Mouse (Mus musculus) CH12.LX (cell line): ENCODE measurements around the gene Apmap. TPM values are rescaled to one million over a fixed set of nuclear protein-coding genes. Genes with fewer than 3 reads are reported as not detected.

Experiments
- DNase-seq: peaks from one replicate; pipeline ENCODE4 v3.0.0-alpha.2; 2013; ENCODE audit errors: extremely low read depth
- H3K27ac ChIP-seq: 2 replicates; pipeline ENCODE4 v1.5.1; 2012; ENCODE audit warnings: low read depth, mild to moderate bottlenecking, control low read depth, moderate library complexity; ENCODE audit not compliant: insufficient read depth
- H3K27me3 ChIP-seq: replicated peaks from 2 replicates; pipeline ENCODE3; 2012; ENCODE audit warnings: inconsistent platforms
- H3K36me3 ChIP-seq, 2 experiments: replicated peaks in 1 of 2; 2 replicates each; pipeline versions ENCODE3 to v1.6.1; 2012; ENCODE audit warnings: inconsistent platforms in 1 of 2, low read length in 1 of 2, mild to moderate bottlenecking in 1 of 2, mixed read lengths in 1 of 2, moderate library complexity in 1 of 2; ENCODE audit not compliant: control insufficient read depth in 1 of 2, insufficient read depth in 1 of 2
- H3K4me1 ChIP-seq, 2 experiments: 2 replicates each; pipeline ENCODE4 v1.6.1; 2012; ENCODE audit warnings: inconsistent platforms in 1 of 2, moderate library complexity in 1 of 2; ENCODE audit not compliant: insufficient read depth in 2 of 2, control insufficient read depth in 1 of 2
- H3K4me2 ChIP-seq: 2 replicates; pipeline ENCODE4 v1.6.1; 2012; ENCODE audit warnings: low read depth, mild to moderate bottlenecking, control low read depth; ENCODE audit not compliant: poor library complexity, insufficient read depth, severe bottlenecking
- H3K4me3 ChIP-seq, 3 experiments: fragments of 150-350 bp in 1 of 3; sonication (generic) in 1 of 3; replicated peaks in 1 of 3; 2 replicates each; pipeline versions ENCODE3 to v1.5.1; 2011 to 2012; ENCODE audit warnings: low read depth in 2 of 3, low read length in 2 of 3, mild to moderate bottlenecking in 2 of 3, moderate library complexity in 2 of 3, control low read depth in 1 of 3, improper control_type of control experiment in 1 of 3, inconsistent platforms in 1 of 3, mixed read lengths in 1 of 3; ENCODE audit not compliant: poor library complexity in 1 of 3
- H3K79me2 ChIP-seq: replicated peaks from 2 replicates; pipeline ENCODE4 v1.6.1; 2012; ENCODE audit warnings: mild to moderate bottlenecking, moderate library complexity; ENCODE audit not compliant: control insufficient read depth, poor library complexity, insufficient read depth, severe bottlenecking; ENCODE audit errors: extremely low read depth
- H3K9ac ChIP-seq: 2 replicates; pipeline ENCODE4 v1.6.1; 2012; ENCODE audit warnings: low read depth, mild to moderate bottlenecking, control low read depth, moderate library complexity; ENCODE audit not compliant: insufficient read depth
- H3K9me3 ChIP-seq: replicated peaks from 2 replicates; pipeline ENCODE3; 2012; ENCODE audit warnings: low read length, inconsistent platforms, mixed read lengths
- CTCF ChIP-seq, 2 experiments: IDR thresholded peaks in 1 of 2; conservative IDR thresholded peaks in 1 of 2; 2 replicates each; pipeline ENCODE4 v1.5.1; 2011 to 2012; ENCODE audit warnings: low read depth in 2 of 2, low read length in 2 of 2, improper control_type of control experiment in 1 of 2, inconsistent platforms in 1 of 2, mild to moderate bottlenecking in 1 of 2, moderate library complexity in 1 of 2
- E2F4 ChIP-seq: IDR thresholded peaks from 2 replicates; pipeline ENCODE4 v1.6.1; 2011; ENCODE audit warnings: low read depth, low read length, improper control_type of control experiment; ENCODE audit not compliant: insufficient replicate concordance
- EP300 ChIP-seq: IDR thresholded peaks from 2 replicates; pipeline ENCODE4 v1.6.1; 2011; ENCODE audit warnings: low read length, improper control_type of control experiment
- HCFC1 ChIP-seq: IDR thresholded peaks from 2 replicates; pipeline ENCODE4 v1.6.1; 2012; ENCODE audit warnings: low read depth, mild to moderate bottlenecking, inconsistent platforms, low read length, improper control_type of control experiment
- JUN ChIP-seq: IDR thresholded peaks from 2 replicates; pipeline ENCODE4 v1.6.1; 2011; ENCODE audit warnings: low read depth, mild to moderate bottlenecking, low read length, improper control_type of control experiment, moderate library complexity; ENCODE audit not compliant: insufficient read depth
- MAFK ChIP-seq: IDR thresholded peaks from 2 replicates; pipeline ENCODE4 v1.6.1; 2011; ENCODE audit warnings: low read length, improper control_type of control experiment; ENCODE audit not compliant: insufficient replicate concordance
- MEF2A ChIP-seq: IDR thresholded peaks from 2 replicates; pipeline ENCODE4 v1.6.1; 2014; ENCODE audit warnings: low read depth, mild to moderate bottlenecking, inconsistent platforms, low read length, improper control_type of control experiment, borderline replicate concordance
- MXI1 ChIP-seq: IDR thresholded peaks from 2 replicates; pipeline ENCODE4 v1.6.1; 2011; ENCODE audit warnings: mild to moderate bottlenecking, low read depth, low read length, improper control_type of control experiment
- MYC ChIP-seq: IDR thresholded peaks from 2 replicates; pipeline ENCODE4 v1.6.1; 2011; ENCODE audit warnings: low read depth, mild to moderate bottlenecking, improper control_type of control experiment, low read length
- PAX5 ChIP-seq: IDR thresholded peaks from 2 replicates; pipeline ENCODE4 v1.6.1; 2012; ENCODE audit warnings: low read length, inconsistent platforms, mixed read lengths
- POLR2AphosphoS2 ChIP-seq: IDR thresholded peaks from 2 replicates; pipeline ENCODE4 v1.6.1; 2011; ENCODE audit warnings: low read depth, low read length, improper control_type of control experiment
- RCOR1 ChIP-seq: conservative IDR thresholded peaks from 2 replicates; pipeline ENCODE4 v1.6.1; 2012; ENCODE audit warnings: low read depth, mild to moderate bottlenecking, inconsistent platforms, low read length, improper control_type of control experiment
- TBP ChIP-seq: conservative IDR thresholded peaks from 2 replicates; pipeline ENCODE4 v1.6.1; 2011; ENCODE audit warnings: low read depth, low read length, improper control_type of control experiment
- USF1 ChIP-seq: IDR thresholded peaks from 2 replicates; pipeline ENCODE4 v1.6.1; 2014; ENCODE audit warnings: low read depth, mild to moderate bottlenecking, inconsistent platforms, low read length, improper control_type of control experiment
- USF2 ChIP-seq: conservative IDR thresholded peaks from 2 replicates; pipeline ENCODE4 v1.6.1; 2011; ENCODE audit warnings: low read depth, low read length, improper control_type of control experiment
- ZC3H11A ChIP-seq: IDR thresholded peaks from 2 replicates; pipeline ENCODE4 v1.6.1; 2012; ENCODE audit warnings: low read depth, mild to moderate bottlenecking, inconsistent platforms, low read length, improper control_type of control experiment
- ZNF384 ChIP-seq: IDR thresholded peaks from 2 replicates; pipeline ENCODE4 v1.6.1; 2012; ENCODE audit warnings: low read depth, low read length, improper control_type of control experiment, inconsistent platforms
- dilution Hi-C: fragments of 300-500 bp; cut with MboI; formaldehyde crosslinking; loops from 2 replicates; pipeline ENCODE4 v1.14.3; 2020; ENCODE audit warnings: low sequenced_read_pairs; ENCODE audit not compliant: extremely low pct_unique_long_range_greater_than_20kb, extremely low pct_ligation_motif_present
- in situ Hi-C: fragments of 300-500 bp; cut with MboI; formaldehyde crosslinking; loops from 3 replicates; pipeline ENCODE4 v1.14.3; 2019; ENCODE audit warnings: low sequenced_read_pairs, low pct_ligation_motif_present, low pct_unique_long_range_greater_than_20kb, mixed read lengths
- polyA plus RNA-seq: library from polyadenylated mRNA; unstranded; fragments of >175 nt; gene quantifications from 2 replicates; pipeline ENCODE4 v1.2.1, GENCODE M21; 2012; ENCODE audit warnings: low read depth; ENCODE audit not compliant: insufficient read length
- total RNA-seq, 2 experiments: library from RNA; depleted of rRNA; stranded (reverse); fragments of 300-350 nt in 1 of 2; fragments of >200 nt in 1 of 2; gene quantifications; 2 replicates each; pipeline ENCODE4 v1.2.3; 2012 to 2014

Gene Apmap
- total and polyA plus RNA-seq, 3 experiments: 24.5 to 35.6 (median 25.8) TPM

DNA sequence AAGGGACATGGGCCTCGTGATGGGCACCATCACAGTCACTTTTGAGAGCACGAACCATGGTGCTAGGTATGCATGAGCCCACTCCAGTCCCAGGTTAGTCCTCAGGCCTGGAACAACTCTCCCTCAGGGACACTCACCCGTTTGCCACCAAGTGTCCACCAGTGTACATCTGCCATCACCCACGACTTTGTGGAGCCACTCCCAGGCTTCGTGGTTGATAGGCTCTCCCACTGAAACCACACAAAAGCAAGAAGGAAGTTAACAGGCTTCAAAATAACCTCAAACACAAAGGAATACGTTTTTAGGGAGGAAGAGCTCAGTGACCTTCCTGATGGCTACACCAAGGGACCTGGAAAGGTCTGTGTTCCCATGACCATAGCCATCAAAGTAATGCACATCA lies 18.8 kb upstream of the Apmap start:
- Histone ChIP-seq H3K27ac (no peak overlapping the region), H3K36me3 (no peaks in the 10 kb centered on the region), H3K4me2 (no peak overlapping the region), H3K4me3 (no peak overlapping the region), H3K9me3 (no peaks in the 10 kb centered on the region), H3K9ac (no peak overlapping the region), H3K4me1 (peaks cover 0 to 12% of the 10 kb centered on the region in 2 experiments; a peak in 2 of 4 replicates), H3K79me2 (no peaks in the 10 kb centered on the region), H3K27me3 (no peaks in the 10 kb centered on the region)
- dilution Hi-C loops (no loop called here), in situ Hi-C loops (no loop called here)
- no peak for TF ChIP-seq USF2
- TF ChIP-seq HCFC1: no peak
- no peak for TF ChIP-seq MYC
- TF ChIP-seq ZNF384: no peak
- TF ChIP-seq POLR2AphosphoS2: no peak
- TF ChIP-seq MAFK: no peak
- no peak for TF ChIP-seq RCOR1
- no peak for DNase-seq

DNA sequence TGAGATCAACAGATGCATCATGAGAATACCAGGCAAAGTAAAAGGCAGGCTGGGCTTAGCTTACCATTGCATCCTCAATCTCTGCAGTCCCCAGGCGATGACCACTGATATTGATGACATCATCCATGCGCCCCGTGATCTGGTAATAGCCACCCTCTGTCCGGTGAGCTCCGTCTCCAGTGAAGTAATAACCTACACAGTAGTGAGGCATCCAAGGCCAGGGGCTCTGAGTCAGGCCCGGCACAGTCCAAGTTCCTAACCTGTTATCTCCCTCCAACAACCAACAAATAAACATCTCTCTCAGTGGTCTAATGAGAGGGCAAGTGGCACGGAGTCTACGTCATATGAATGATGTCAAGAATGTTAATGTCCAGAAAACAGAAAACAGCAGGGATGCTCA lies 16.6 kb upstream of the Apmap start:
- H3K27ac ChIP-seq: no peak overlapping the region
- H3K9ac ChIP-seq: no peak overlapping the region
- dilution Hi-C loops: no loop called here
- H3K4me3 ChIP-seq: no peak overlapping the region
- no peak for DNase-seq
- no peaks in the 10 kb centered on the region for H3K9me3 ChIP-seq
- no peaks in the 10 kb centered on the region for H3K79me2 ChIP-seq
- H3K27me3 ChIP-seq: no peaks in the 10 kb centered on the region
- peaks cover 0 to 21% of the 10 kb centered on the region in 2 experiments; a peak in 2 of 4 replicates for H3K4me1 ChIP-seq
- no peak for TF ChIP-seq PAX5
- no peak for TF ChIP-seq USF2
- TF ChIP-seq ZC3H11A: no peak
- no peaks in the 10 kb centered on the region for H3K36me3 ChIP-seq
- in situ Hi-C loops: no loop called here
- no peak overlapping the region for H3K4me2 ChIP-seq

DNA sequence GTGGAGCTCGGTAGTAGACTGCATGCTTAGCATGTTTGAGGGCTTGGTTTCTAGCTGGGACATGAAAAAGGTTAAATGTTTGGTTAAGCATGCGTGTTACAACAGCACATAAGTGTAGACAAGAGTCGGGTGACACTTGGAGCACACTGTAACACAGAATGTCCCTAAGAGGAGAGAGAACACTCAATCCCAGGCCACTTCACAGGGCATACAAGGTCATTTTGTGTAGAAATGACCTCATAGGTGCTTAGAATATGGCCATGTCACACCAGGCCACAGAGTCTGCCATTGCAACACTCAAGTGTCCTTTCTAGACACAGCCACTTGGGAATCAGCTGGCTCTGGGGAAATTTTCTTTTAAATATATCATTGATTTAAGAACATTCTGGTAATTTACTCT lies 15.6 kb upstream of the Apmap start:
- in situ Hi-C loops: no loop called here
- Histone ChIP-seq H3K4me2 (no peak overlapping the region), H3K27ac (no peak overlapping the region), H3K4me1 (peaks cover 0 to 17% of the 10 kb centered on the region in 2 experiments; a peak in 2 of 4 replicates), H3K9ac (no peak overlapping the region), H3K79me2 (no peaks in the 10 kb centered on the region), H3K27me3 (no peaks in the 10 kb centered on the region), H3K9me3 (no peaks in the 10 kb centered on the region), H3K4me3 (no peak overlapping the region), H3K36me3 (no peaks in the 10 kb centered on the region)
- TF ChIP-seq USF1: no peak
- TF ChIP-seq CTCF (conservative IDR thresholded peaks at IDR 0.05 in 1 of 2, IDR thresholded peaks at IDR 0.05 in 1 of 2; ENCODE audit: low read depth in 2 of 2, low read length in 2 of 2): no peak
- TF ChIP-seq MEF2A: no peak
- TF ChIP-seq ZNF384: no peak
- TF ChIP-seq MXI1: no peak
- TF ChIP-seq TBP: no peak
- no peak for TF ChIP-seq JUN
- TF ChIP-seq MAFK: no peak
- TF ChIP-seq EP300: no peak
- no peak for TF ChIP-seq E2F4
- dilution Hi-C loops: no loop called here
- DNase-seq: no peak
